Mouse (Mus musculus) G1E (cell line): ENCODE measurements around the gene Dnase2b.

Experiments used
- CTCF ChIP-seq: IDR thresholded peaks from 2 replicates; pipeline ENCODE4 v1.5.1; 2012; ENCODE audit warnings: low read depth, low read length, inconsistent platforms, mixed read lengths
- GATA1 ChIP-seq: IDR thresholded peaks from 2 replicates; pipeline ENCODE4 v1.6.1; 2012; ENCODE audit warnings: borderline replicate concordance, low read length, inconsistent platforms, mixed read lengths
- GATA2 ChIP-seq: IDR thresholded peaks from 2 replicates; pipeline ENCODE4 v1.6.1; 2012; ENCODE audit warnings: low read depth, low read length, inconsistent platforms, borderline replicate concordance
- POLR2AphosphoS5 ChIP-seq: IDR thresholded peaks from 2 replicates; pipeline ENCODE4 v1.6.1; 2012; ENCODE audit warnings: low read depth, low read length, inconsistent platforms; ENCODE audit not compliant: insufficient replicate concordance
- TAL1 ChIP-seq: conservative IDR thresholded peaks from 2 replicates; pipeline ENCODE4 v1.6.1; 2012; ENCODE audit warnings: low read depth, low read length, inconsistent platforms, mixed read lengths

DNA sequence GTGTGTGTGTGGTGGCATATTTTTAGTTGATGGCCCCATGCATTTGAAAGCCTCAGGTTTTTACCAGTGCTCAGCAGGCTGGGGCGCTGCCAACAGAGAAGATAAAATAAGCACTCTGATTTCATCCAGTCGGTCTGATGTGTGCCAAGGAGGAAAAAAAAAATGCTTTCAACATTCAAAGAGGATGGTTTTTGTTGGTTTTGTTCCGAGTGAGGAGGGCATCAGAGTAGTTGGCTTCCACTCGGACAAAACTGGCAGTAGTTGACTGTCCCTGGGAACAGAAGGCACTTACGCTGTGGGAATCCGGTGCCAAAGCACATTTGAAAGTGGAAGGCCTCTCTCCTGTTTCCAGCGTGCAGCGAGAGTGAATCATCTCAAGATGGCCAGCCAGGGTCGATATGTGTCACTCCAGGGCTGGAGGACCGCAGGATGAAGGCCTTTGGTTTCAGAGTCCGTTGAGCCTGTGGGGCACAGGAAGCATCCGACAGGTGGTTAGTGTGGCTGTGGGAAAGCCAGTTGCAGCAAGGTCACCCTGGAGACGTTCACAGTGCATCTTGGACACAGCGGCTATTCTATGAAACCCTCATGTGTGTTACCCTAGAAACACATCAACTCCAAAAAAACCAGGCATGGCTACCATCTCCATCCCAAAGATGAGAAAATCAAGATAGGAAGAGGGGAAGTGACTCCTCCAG is 5.3 kb upstream of the Dnase2b start:
- TF ChIP-seq CTCF = no peak
- no peak for TF ChIP-seq POLR2AphosphoS5
- no peak for TF ChIP-seq GATA1
- TF ChIP-seq TAL1 = no peak
- no peak for TF ChIP-seq GATA2
